ENCODE assay signal across 9 mouse cellular contexts in the genomic region with DNA sequence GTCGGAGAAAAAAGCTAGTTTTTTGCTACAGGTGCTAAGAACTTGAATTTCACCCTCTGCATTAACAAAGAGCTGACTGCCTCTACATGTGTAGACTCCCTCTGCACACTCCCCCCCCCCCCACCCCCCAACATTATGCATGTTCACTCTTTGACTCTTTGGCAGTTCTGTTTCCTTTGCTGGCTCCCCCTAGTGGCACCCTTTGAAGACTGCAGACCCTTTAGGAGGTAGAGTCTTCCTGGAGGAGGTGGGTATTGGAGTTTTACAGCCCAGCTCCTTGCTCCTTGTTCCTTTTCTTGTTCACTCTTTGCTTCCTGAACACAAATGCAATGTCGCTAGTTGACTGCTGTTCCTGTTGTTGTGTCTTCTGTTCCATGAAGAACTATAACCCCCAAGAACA.
DNase-seq lines count a peak whose midpoint lies in the region; ATAC-seq lines count a peak whose summit lies in the region.
"Had no signal": no experiment of that assay in that cellular context is flagged by ENCODE, and none has a peak within 500 bp of the region (broad histone marks: within the 10 kb centered on the region; RNA-seq: fewer than 3 reads in every experiment).

No protein-coding gene starts in this region.

- H3K9me3 ChIP-seq in forebrain, embryonic 14.5 days (replicated peaks; ENCODE audit: control insufficient read depth, low read length): no peaks in the 10 kb centered on the region
- H3K9me3 ChIP-seq: midbrain, embryonic 12.5 days had no signal

- no peak overlapping the region for H3K4me2 ChIP-seq in forebrain, embryonic 14.5 days (ENCODE audit: low read length)
- H3K4me2 ChIP-seq: midbrain, embryonic 12.5 days had no signal

- no peaks in the 10 kb centered on the region for H3K27me3 ChIP-seq in forebrain, embryonic 14.5 days (replicated peaks; ENCODE audit: control insufficient read depth, insufficient read depth, low read length)
- H3K27me3 ChIP-seq: midbrain, embryonic 12.5 days had no signal

- H3K9ac ChIP-seq in forebrain, embryonic 14.5 days (ENCODE audit: low read length): no peak overlapping the region
- H3K9ac ChIP-seq: midbrain, embryonic 12.5 days had no signal

- no peaks in the 10 kb centered on the region for H3K36me3 ChIP-seq in forebrain, embryonic 14.5 days (ENCODE audit: control insufficient read depth, insufficient read depth, low read length)
- H3K36me3 ChIP-seq: midbrain, embryonic 12.5 days had no signal

- no peaks in the 10 kb centered on the region for H3K4me1 ChIP-seq in forebrain, embryonic 14.5 days (ENCODE audit: control insufficient read depth, insufficient read depth, low read length)
- H3K4me1 ChIP-seq: midbrain, embryonic 12.5 days had no signal

- whole genome bisulfite sequencing in forebrain, embryonic 14.5 days: 73% methylated on average over 2 of the region's 2 CpGs

- no peak overlapping the region for H3K27ac ChIP-seq in forebrain, embryonic 14.5 days (ENCODE audit: low read depth, low read length)
- H3K27ac ChIP-seq: midbrain, embryonic 12.5 days had no signal

- no peak overlapping the region for H3K4me3 ChIP-seq in forebrain, embryonic 14.5 days (ENCODE audit: low read depth, low read length)
- H3K4me3 ChIP-seq: midbrain, embryonic 12.5 days had no signal

- DNase-seq in heart, postnatal 4 days: peak; percentile 11
- no peak for DNase-seq in heart, adult 11 months
- peak; percentile 71 to 77 for DNase-seq in B cell, adult 2 months
- peak; percentile 7 for DNase-seq in c-Kit-positive CD71-positive TER-119-negative erythroid progenitor cells, embryonic 14.5 days (ENCODE audit: low read depth)
- DNase-seq in left cerebral cortex, adult 8-10 months (ENCODE audit: low spot score in 2 of 2): no peak
- no peak for DNase-seq in frontal cortex, postnatal 10 days (ENCODE audit: low spot score in 2 of 2)
- no peak for DNase-seq in forebrain, embryonic 14.5 days (ENCODE audit: low spot score)

- ATAC-seq in megakaryocyte progenitor cell, adult 5-6 weeks (replicated peaks; ENCODE audit: poor library complexity): peak; percentile 83
- ATAC-seq in forebrain, embryonic 14.5 days: no peak

Comparison
In these comparisons a context has a peak if more than half of its experiments do, and no peak if none do; other contexts are left out.
1. DNase-seq: peak in heart, postnatal 4 days (single experiment), B cell, adult 2 months (2 of 2) and c-Kit-positive CD71-positive TER-119-negative erythroid progenitor cells, embryonic 14.5 days (single experiment); none in heart, adult 11 months (single experiment), left cerebral cortex, adult 8-10 months (0 of 2), frontal cortex, postnatal 10 days (0 of 2) and forebrain, embryonic 14.5 days (single experiment).